Mouse (Mus musculus) erythroblast, embryonic 14.5 days (primary cell): ENCODE measurements around the gene Nelfb. TPM values are rescaled to one million over a fixed set of nuclear protein-coding genes. Genes with fewer than 3 reads are reported as not detected.
"Not testable (repeated sequence)": the region's sequence is repeated elsewhere in the genome, so short reads cannot be mapped to it uniquely, and the experiment has no call there.

Source experiments
- H3K27me3 ChIP-seq: 2 replicates; pipeline ENCODE4 v1.6.1; 2012; ENCODE audit warnings: inconsistent platforms; ENCODE audit not compliant: control insufficient read depth
- H3K36me3 ChIP-seq: 2 replicates; pipeline ENCODE4 v1.6.1; 2012; ENCODE audit warnings: mild to moderate bottlenecking, inconsistent platforms; ENCODE audit not compliant: control insufficient read depth
- H3K4me1 ChIP-seq: 2 replicates; pipeline ENCODE4 v1.6.1; 2012; ENCODE audit warnings: inconsistent platforms; ENCODE audit not compliant: control insufficient read depth
- H3K4me3 ChIP-seq: replicated peaks from 2 replicates; pipeline ENCODE3; 2012; ENCODE audit warnings: moderate library complexity, mild to moderate bottlenecking, inconsistent platforms
- H3K9me3 ChIP-seq: 2 replicates; pipeline ENCODE4 v1.6.1; 2012; ENCODE audit warnings: low read length, inconsistent platforms, mixed read lengths; ENCODE audit not compliant: control insufficient read depth
- GATA1 ChIP-seq: IDR thresholded peaks from 2 replicates; pipeline ENCODE4 v1.6.1; 2012; ENCODE audit warnings: low read length, inconsistent platforms, mixed read lengths
- TAL1 ChIP-seq: IDR thresholded peaks from 3 replicates; pipeline ENCODE4 v1.6.1; 2012; ENCODE audit warnings: low read length, inconsistent platforms, mixed read lengths
- polyA plus RNA-seq: library from polyadenylated mRNA; stranded (reverse); fragments of >175 nt; gene quantifications from 2 replicates; pipeline ENCODE4 v1.2.3, GENCODE M21; 2012

Gene Nelfb
- 1.8 TPM in 2 replicates for polyA plus RNA-seq

GRCm38 (mm10) chr2:25211121-25211670 lies at the start of gene Nelfb:
Gene Nelfb, minus strand, starts transcription at chr2:25211489.
- peaks cover 33% of the 10 kb centered on the region for H3K4me1 ChIP-seq
- H3K4me3 ChIP-seq, result peak within 1 kb of the TSS; percentile 83
- no peaks in the 10 kb centered on the region for H3K9me3 ChIP-seq
- H3K27me3 ChIP-seq, result peaks cover 5% of the 10 kb centered on the region
- H3K36me3 ChIP-seq, result peaks cover 37% of the 10 kb centered on the region
- TF ChIP-seq GATA1, result no peak
- no peak for TF ChIP-seq TAL1

DNA sequence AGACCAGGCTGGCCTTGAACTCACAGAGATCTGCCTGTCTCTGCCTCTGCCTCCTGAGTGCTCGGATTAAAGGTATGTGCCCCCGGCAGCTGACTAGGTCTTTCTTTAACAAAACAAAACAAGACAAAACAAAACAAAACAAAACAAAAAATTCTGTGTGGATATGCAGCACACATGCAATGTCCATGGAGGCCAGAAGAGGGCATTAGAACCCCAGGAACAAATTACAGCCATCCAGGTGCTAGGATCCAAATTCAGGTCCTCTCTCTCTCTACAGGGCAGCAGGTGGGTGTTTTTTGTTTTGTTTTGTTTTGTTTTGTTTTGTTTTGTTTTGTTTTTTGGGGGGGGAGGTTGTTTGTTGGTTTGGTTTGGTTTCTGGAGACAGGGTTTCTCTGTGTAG lies 47.6 kb upstream of the Nelfb start:
- Histone ChIP-seq H3K4me3 (no peak overlapping the region), H3K36me3 (no peaks in the 10 kb centered on the region), H3K27me3 (no peaks in the 10 kb centered on the region), H3K9me3 (no peaks in the 10 kb centered on the region), H3K4me1 (peaks cover 53% of the 10 kb centered on the region)
- TF ChIP-seq GATA1 (no peak), TAL1 (no peak)

- not testable (repeated sequence) for H3K27me3 ChIP-seq, H3K9me3 ChIP-seq, H3K4me3 ChIP-seq
- peaks cover 14% of the 10 kb centered on the region for H3K36me3 ChIP-seq
- H3K4me1 ChIP-seq, result peaks cover 43% of the 10 kb centered on the region
Measured at GRCm38 (mm10) chr2:25257250-25257649, 46.0 kb upstream of the Nelfb start.

DNA sequence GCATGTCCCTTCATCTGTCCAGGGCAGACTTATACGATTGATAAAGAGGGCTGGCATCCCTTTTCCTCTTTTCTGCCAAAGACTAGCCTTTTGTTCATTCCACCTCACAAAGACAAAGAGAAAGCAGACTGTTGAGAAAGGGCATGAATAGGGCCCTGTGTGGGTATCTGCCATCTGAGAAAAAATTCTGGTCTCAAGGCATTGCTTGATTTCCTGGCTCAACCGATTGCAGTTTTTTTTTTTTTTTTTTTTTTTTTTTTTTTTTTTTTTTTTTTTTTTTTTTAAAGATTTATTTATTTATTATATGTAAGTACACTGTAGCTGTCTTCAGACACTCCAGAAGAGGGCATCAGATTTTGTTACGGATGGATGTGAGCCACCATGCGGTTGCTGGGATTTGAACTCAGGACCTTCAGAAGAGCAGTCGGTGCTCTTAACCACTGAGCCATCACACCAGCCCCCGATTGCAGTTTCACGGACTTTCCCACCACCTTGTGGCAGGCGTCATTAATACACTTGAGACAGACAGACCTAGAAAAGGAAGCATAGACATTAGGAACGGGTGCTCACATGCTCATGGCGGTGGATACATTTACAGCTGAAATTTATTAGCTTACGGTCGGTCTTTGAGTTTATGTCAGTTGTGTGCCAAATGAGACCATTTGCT lies 45.3 kb upstream of the Nelfb start:
- H3K9me3 ChIP-seq, H3K27me3 ChIP-seq: not testable (repeated sequence)
- Histone ChIP-seq H3K4me3 (peak overlapping the region; percentile 85), H3K4me1 (peaks cover 36% of the 10 kb centered on the region), H3K36me3 (peaks cover 21% of the 10 kb centered on the region)

- peaks cover 33% of the 10 kb centered on the region for H3K36me3 ChIP-seq
- H3K27me3 ChIP-seq, result no peaks in the 10 kb centered on the region
- no peaks in the 10 kb centered on the region for H3K9me3 ChIP-seq
- H3K4me3 ChIP-seq, result peak within 1 kb of the TSS; percentile 85
- TF ChIP-seq GATA1, result no peak
- no peak for TF ChIP-seq TAL1
- H3K4me1 ChIP-seq, result peaks cover 32% of the 10 kb centered on the region
Measured at GRCm38 (mm10) chr2:25255284-25255779, 44.0 kb upstream of the Nelfb start, which contains the start of gene Tmem203. Gene Tmem203, plus strand, starts transcription at chr2:25255439.

GRCm38 (mm10) chr2:25252331-25252730 lies 41.0 kb upstream of the Nelfb start:
- no peak for TF ChIP-seq TAL1
- TF ChIP-seq GATA1, result no peak
- Histone ChIP-seq H3K4me3 (no peak overlapping the region), H3K27me3 (no peaks in the 10 kb centered on the region), H3K4me1 (peaks cover 31% of the 10 kb centered on the region), H3K9me3 (no peaks in the 10 kb centered on the region), H3K36me3 (peaks cover 63% of the 10 kb centered on the region)

DNA sequence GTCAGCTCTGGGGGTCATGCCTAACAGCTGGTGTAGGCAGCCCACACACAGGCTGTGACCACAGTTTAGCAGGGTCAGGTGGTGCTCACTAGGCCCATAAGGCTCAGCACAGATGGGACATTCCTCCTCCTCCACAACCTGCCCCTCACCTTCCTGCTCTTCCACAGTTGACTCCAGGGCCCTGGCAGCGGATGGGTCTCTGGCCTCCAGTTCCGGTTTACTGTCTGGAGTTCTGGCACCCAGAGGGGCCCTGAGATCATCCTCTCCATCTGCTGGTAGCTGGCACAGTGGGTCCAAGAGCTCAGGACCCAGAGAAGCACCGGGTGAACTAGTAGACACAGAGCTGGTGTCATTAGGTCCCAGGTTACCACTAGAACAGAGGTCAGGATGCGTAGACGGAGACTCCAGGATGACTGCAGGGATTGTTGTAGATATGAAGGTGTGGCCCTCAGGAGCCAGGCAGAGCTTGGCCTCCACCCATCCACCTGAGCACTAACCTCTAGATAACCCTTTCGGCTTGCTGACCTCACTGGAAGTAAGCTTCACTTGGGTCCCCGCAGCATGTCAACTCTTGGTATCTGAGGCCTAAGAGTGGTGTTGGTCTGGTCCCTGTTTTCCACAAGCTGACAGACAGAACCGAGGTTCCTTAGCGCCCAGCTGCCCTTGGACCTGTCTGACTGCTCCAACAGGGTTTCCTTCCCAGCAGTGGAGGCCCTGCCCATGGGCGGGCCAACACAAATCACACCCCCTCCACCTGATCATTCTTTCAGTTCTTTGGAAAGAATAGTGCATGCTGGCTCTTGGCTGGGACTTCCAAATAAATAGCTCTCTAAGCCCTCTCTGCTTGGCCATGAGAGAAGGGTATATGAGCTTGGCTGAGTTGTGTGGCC lies 35.1 kb upstream of the Nelfb start, which contains the start of gene AL732309.1:
Gene AL732309.1 (minus strand): TSS at position 681 of the 890 bp plus-strand sequence.
- Histone ChIP-seq H3K4me3 (no peak within 1 kb of the TSS), H3K4me1 (peaks cover 15% of the 10 kb centered on the region), H3K27me3 (peaks cover 26% of the 10 kb centered on the region), H3K9me3 (no peaks in the 10 kb centered on the region), H3K36me3 (peaks cover 67% of the 10 kb centered on the region)
- TF ChIP-seq GATA1, result no peak
- no peak for TF ChIP-seq TAL1

- Histone ChIP-seq H3K4me3 (no peak overlapping the region), H3K36me3 (peaks cover 44% of the 10 kb centered on the region), H3K9me3 (no peaks in the 10 kb centered on the region), H3K4me1 (peaks cover 36% of the 10 kb centered on the region), H3K27me3 (peaks cover 34% of the 10 kb centered on the region)
- TF ChIP-seq TAL1 (no peak), GATA1 (no peak)
Measured at GRCm38 (mm10) chr2:25244144-25244543, 32.9 kb upstream of the Nelfb start.

GRCm38 (mm10) chr2:25243342-25243741 lies 32.1 kb upstream of the Nelfb start:
- Histone ChIP-seq H3K4me1 (peaks cover 41% of the 10 kb centered on the region), H3K36me3 (peaks cover 36% of the 10 kb centered on the region), H3K27me3 (peaks cover 34% of the 10 kb centered on the region), H3K9me3 (no peaks in the 10 kb centered on the region), H3K4me3 (no peak overlapping the region)
- TF ChIP-seq GATA1 (no peak), TAL1 (no peak)
